Mouse (Mus musculus): ENCODE measurements around the gene Plod3. TPM values are rescaled to one million over a fixed set of nuclear protein-coding genes. Genes with fewer than 3 reads are reported as not detected.

The Plod3 gene
- polyA plus RNA-seq, 1 experiment from 2014 or later = 42.6 TPM

GRCm38 (mm10) chr5:136966331-136966730, 20.5 kb upstream of the Plod3 start, which contains the start of gene Cldn15:
Gene Cldn15 (plus strand): TSS chr5:136966616.
- no peaks in the 10 kb centered on the region for H3K27me3 ChIP-seq (replicated peaks; ENCODE audit: low read depth, poor library complexity, severe bottlenecking)
- no peaks in the 10 kb centered on the region for H3K9me3 ChIP-seq
- 80% methylated on average over 6 of the region's 6 CpGs for WGBS
- 0 out of 2 replicates have a peak within 1 kb of the TSS, but pooled peaks have one; percentile 12 for H3K4me3 ChIP-seq
- no peak for DNase-seq (ENCODE audit: low spot score)
- H3K27ac ChIP-seq (replicated peaks) = peak within 1 kb of the TSS; percentile 61
- peaks cover 28% of the 10 kb centered on the region for H3K4me1 ChIP-seq
- peaks cover 65% of the 10 kb centered on the region for H3K36me3 ChIP-seq (replicated peaks)

- 93% methylated on average over 4 of the region's 4 CpGs for WGBS
- Histone ChIP-seq H3K4me3 (0 out of 2 replicates have a peak overlapping the region, but pooled peaks have one; percentile 12), H3K27ac (replicated peaks) (peak overlapping the region; percentile 61; the same call in 1 of the 2 replicates), H3K4me1 (peaks cover 21% of the 10 kb centered on the region), H3K36me3 (replicated peaks) (peaks cover 65% of the 10 kb centered on the region), H3K9me3 (no peaks in the 10 kb centered on the region), H3K27me3 (replicated peaks; ENCODE audit: low read depth, poor library complexity, severe bottlenecking) (no peaks in the 10 kb centered on the region)
- no peak for DNase-seq (ENCODE audit: low spot score)
These were observed 19.9 kb upstream of the Plod3 start for GRCm38 (mm10) chr5:136966861-136967455.

GRCm38 (mm10) chr5:136967592-136967991, 19.2 kb upstream of the Plod3 start:
- Histone ChIP-seq H3K4me1 (peaks cover 20% of the 10 kb centered on the region), H3K9me3 (no peaks in the 10 kb centered on the region), H3K36me3 (replicated peaks) (peaks cover 65% of the 10 kb centered on the region), H3K27ac (replicated peaks) (no peak overlapping the region), H3K4me3 (no peak overlapping the region), H3K27me3 (replicated peaks; ENCODE audit: low read depth, poor library complexity, severe bottlenecking) (no peaks in the 10 kb centered on the region)
- 78% methylated on average over 10 of the region's 10 CpGs for WGBS
- no peak for DNase-seq (ENCODE audit: low spot score)

- H3K4me3 ChIP-seq = no peak overlapping the region
- peak; percentile 59 for DNase-seq (ENCODE audit: low spot score)
- peaks cover 13% of the 10 kb centered on the region for H3K4me1 ChIP-seq
- H3K9me3 ChIP-seq = no peaks in the 10 kb centered on the region
- peaks cover 37% of the 10 kb centered on the region for H3K36me3 ChIP-seq (replicated peaks)
- no peaks in the 10 kb centered on the region for H3K27me3 ChIP-seq (replicated peaks; ENCODE audit: low read depth, poor library complexity, severe bottlenecking)
- WGBS = 50% methylated on average over 1 of the region's 1 CpGs
- H3K27ac ChIP-seq (replicated peaks) = no peak overlapping the region
These were observed 16.1 kb upstream of the Plod3 start for GRCm38 (mm10) chr5:136970703-136971102.

GRCm38 (mm10) chr5:136973670-136974069, 13.1 kb upstream of the Plod3 start:
- no peaks in the 10 kb centered on the region for H3K9me3 ChIP-seq
- no peak for DNase-seq (ENCODE audit: low spot score)
- H3K27ac ChIP-seq (replicated peaks) = no peak overlapping the region
- H3K27me3 ChIP-seq (replicated peaks; ENCODE audit: low read depth, poor library complexity, severe bottlenecking) = no peaks in the 10 kb centered on the region
- H3K4me1 ChIP-seq = no peaks in the 10 kb centered on the region
- H3K4me3 ChIP-seq = no peak overlapping the region
- peaks cover 9% of the 10 kb centered on the region for H3K36me3 ChIP-seq (replicated peaks)
- WGBS = 84% methylated on average over 8 of the region's 8 CpGs

GRCm38 (mm10) chr5:136977769-136978168, 9.1 kb upstream of the Plod3 start:
- H3K36me3 ChIP-seq (replicated peaks) = peaks cover 35% of the 10 kb centered on the region
- 79% methylated on average over 4 of the region's 4 CpGs for WGBS

GRCm38 (mm10) chr5:136979762-136980161, 7.1 kb upstream of the Plod3 start:
- Histone ChIP-seq H3K36me3 (replicated peaks) (peaks cover 51% of the 10 kb centered on the region), H3K9me3 (no peaks in the 10 kb centered on the region), H3K4me1 (peaks cover 5% of the 10 kb centered on the region; the same call in 1 of the 2 replicates), H3K27ac (replicated peaks) (no peak overlapping the region), H3K4me3 (no peak overlapping the region), H3K27me3 (replicated peaks; ENCODE audit: low read depth, poor library complexity, severe bottlenecking) (no peaks in the 10 kb centered on the region)
- no peak for DNase-seq (ENCODE audit: low spot score)
- 78% methylated on average over 2 of the region's 2 CpGs for WGBS

More at GRCm38 (mm10) chr5:136977769-136978168, 9.1 kb upstream of the Plod3 start:
- Histone ChIP-seq H3K27ac (replicated peaks) (no peak overlapping the region), H3K4me1 (peaks cover 5% of the 10 kb centered on the region; the same call in 1 of the 2 replicates), H3K9me3 (no peaks in the 10 kb centered on the region), H3K4me3 (no peak overlapping the region), H3K27me3 (replicated peaks; ENCODE audit: low read depth, poor library complexity, severe bottlenecking) (no peaks in the 10 kb centered on the region)
- DNase-seq (ENCODE audit: low spot score) = no peak

- Histone ChIP-seq H3K4me1 (peaks cover 10% of the 10 kb centered on the region), H3K4me3 (no peak overlapping the region), H3K27me3 (replicated peaks; ENCODE audit: low read depth, poor library complexity, severe bottlenecking) (no peaks in the 10 kb centered on the region), H3K36me3 (replicated peaks) (peaks cover 53% of the 10 kb centered on the region), H3K9me3 (no peaks in the 10 kb centered on the region), H3K27ac (replicated peaks) (no peak overlapping the region)
- 89% methylated on average over 8 of the region's 8 CpGs for WGBS
- no peak for DNase-seq (ENCODE audit: low spot score)
These were observed 5.8 kb upstream of the Plod3 start for GRCm38 (mm10) chr5:136980974-136981373.

- peak; percentile 54 for DNase-seq (ENCODE audit: low spot score)
- H3K27ac ChIP-seq (replicated peaks) = no peak overlapping the region
- H3K36me3 ChIP-seq (replicated peaks) = peaks cover 53% of the 10 kb centered on the region
These were observed 4.4 kb upstream of the Plod3 start for GRCm38 (mm10) chr5:136982338-136982930.

GRCm38 (mm10) chr5:136984828-136985227, 2.0 kb upstream of the Plod3 start:
- no peak overlapping the region for H3K4me3 ChIP-seq
- no peaks in the 10 kb centered on the region for H3K27me3 ChIP-seq (replicated peaks; ENCODE audit: low read depth, poor library complexity, severe bottlenecking)
- DNase-seq (ENCODE audit: low spot score) = peak; percentile 53
- WGBS = 51% methylated on average over 14 of the region's 14 CpGs
- H3K27ac ChIP-seq (replicated peaks) = no peak overlapping the region
- H3K9me3 ChIP-seq = no peaks in the 10 kb centered on the region
- peaks cover 58% of the 10 kb centered on the region for H3K36me3 ChIP-seq (replicated peaks)
- peaks cover 23% of the 10 kb centered on the region for H3K4me1 ChIP-seq

More at GRCm38 (mm10) chr5:136982338-136982930, 4.4 kb upstream of the Plod3 start:
- H3K27me3 ChIP-seq (replicated peaks; ENCODE audit: low read depth, poor library complexity, severe bottlenecking) = no peaks in the 10 kb centered on the region
- 51% methylated on average over 16 of the region's 16 CpGs for WGBS
- H3K9me3 ChIP-seq = no peaks in the 10 kb centered on the region
- peaks cover 15% of the 10 kb centered on the region for H3K4me1 ChIP-seq
- no peak overlapping the region for H3K4me3 ChIP-seq

- Histone ChIP-seq H3K4me1 (peaks cover 22% of the 10 kb centered on the region), H3K27me3 (replicated peaks; ENCODE audit: low read depth, poor library complexity, severe bottlenecking) (no peaks in the 10 kb centered on the region), H3K36me3 (replicated peaks) (peaks cover 58% of the 10 kb centered on the region), H3K27ac (replicated peaks) (peak overlapping the region; percentile 99), H3K4me3 (peak overlapping the region; percentile 94), H3K9me3 (no peaks in the 10 kb centered on the region)
- peak; percentile 88 for DNase-seq (ENCODE audit: low spot score)
- WGBS = under 1% methylated on average over 67 of the region's 67 CpGs
These were observed 517 bp downstream of the Plod3 start for GRCm38 (mm10) chr5:136987138-136987933.

GRCm38 (mm10) chr5:136987934-136988271, 1.1 kb downstream of the Plod3 start, which contains the start of gene Znhit1:
Gene Znhit1 (minus strand): TSS chr5:136988021.
- H3K36me3 ChIP-seq (replicated peaks) = peaks cover 62% of the 10 kb centered on the region
- peak within 1 kb of the TSS; percentile 94 for H3K4me3 ChIP-seq
- peak within 1 kb of the TSS; percentile 99 for H3K27ac ChIP-seq (replicated peaks)
- no peaks in the 10 kb centered on the region for H3K27me3 ChIP-seq (replicated peaks; ENCODE audit: low read depth, poor library complexity, severe bottlenecking)
- H3K9me3 ChIP-seq = no peaks in the 10 kb centered on the region
- DNase-seq (ENCODE audit: low spot score) = peak; percentile 19
- WGBS = 19% methylated on average over 12 of the region's 12 CpGs
- peaks cover 22% of the 10 kb centered on the region for H3K4me1 ChIP-seq

Data from embryonic facial prominence, embryonic 10.5 days (tissue).